Mouse (Mus musculus): ENCODE results near the gene Tmem30c. TPM values are rescaled to one million over a fixed set of nuclear protein-coding genes. Genes with fewer than 3 reads are reported as not detected.
A peak's percentile ranks its signal among the peaks of the same experiment; 100 is the strongest.

Gene Tmem30c
- polyA plus RNA-seq, 2 experiments: not detected

DNA sequence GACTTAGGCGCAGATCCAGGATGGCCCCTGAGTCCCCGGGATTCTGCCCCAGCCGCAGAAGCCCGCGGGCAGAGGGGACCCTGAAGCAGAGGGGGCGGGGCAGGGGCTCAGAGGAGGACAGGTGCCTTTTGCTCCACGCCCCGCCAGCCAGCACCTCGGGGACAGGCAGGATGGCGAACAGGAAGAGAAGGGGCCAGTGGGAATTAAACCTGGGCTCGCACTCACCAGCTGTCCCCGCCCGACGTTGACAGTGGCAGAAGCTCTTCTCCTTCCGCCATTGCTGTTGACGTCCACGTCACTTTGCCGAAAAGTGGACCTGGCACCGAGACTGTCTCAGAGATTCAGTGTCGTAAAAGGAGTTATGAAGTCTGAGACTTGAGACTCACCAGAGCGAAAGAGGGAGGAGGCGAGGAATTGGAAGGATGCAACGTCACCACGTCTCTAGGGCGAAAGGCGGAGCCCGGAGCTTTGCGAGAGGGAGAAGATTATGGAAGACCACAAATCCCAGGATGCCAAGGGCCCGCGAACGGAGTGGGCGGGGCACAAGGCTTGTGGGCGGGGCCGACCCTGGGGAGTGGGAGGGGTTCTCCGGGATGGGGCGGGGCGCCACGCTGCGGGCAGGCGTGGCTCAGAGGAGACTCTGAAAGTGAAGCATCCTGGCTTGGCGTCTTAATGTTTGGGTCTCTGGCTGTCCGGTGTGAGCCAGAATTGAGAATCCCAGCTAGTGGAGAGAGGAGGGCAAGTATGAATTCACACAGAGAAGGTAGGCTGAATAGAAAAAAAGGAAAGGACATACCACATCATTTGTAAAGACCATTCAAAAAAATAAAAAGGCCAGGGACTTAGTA, 61.4 kb downstream of the Tmem30c start, which contains the start of gene Tbc1d23:
Gene Tbc1d23, minus strand, starts transcription at position 416 of the 848 bp plus-strand sequence.
- ATAC-seq (ENCODE audit: insufficient read depth): peak; percentile 99
- Histone ChIP-seq H3K9ac (replicated peaks) (peak within 1 kb of the TSS; percentile 85), H3K36me3 (replicated peaks; ENCODE audit: control insufficient read depth, insufficient read depth, low read depth) (no peaks in the 10 kb centered on the region), H3K4me2 (ENCODE audit: low read depth) (peak within 1 kb of the TSS; percentile 85), H3K4me1 (replicated peaks; ENCODE audit: control insufficient read depth in 2 of 2, insufficient read depth in 2 of 2, low read length in 1 of 2) (peaks cover 4 to 7% of the 10 kb centered on the region in 2 experiments), H3K27ac (peak within 1 kb of the TSS; percentile 31), H3K9me3 (ENCODE audit: control insufficient read depth, low read length) (no peaks in the 10 kb centered on the region), H3K27me3 (ENCODE audit: control insufficient read depth, insufficient read depth, low read length) (no peaks in the 10 kb centered on the region), H3K4me3 (ENCODE audit: insufficient read depth in 1 of 2, low read depth in 2 of 2, low read length in 2 of 2) (peak within 1 kb of the TSS; percentile 82 to 89)
- under 1% methylated on average over 42 of the region's 42 CpGs for WGBS (ENCODE audit: insufficient replicate concordance)
- TF ChIP-seq CTCF (IDR thresholded peaks at IDR 0.05; ENCODE audit: low read depth): no peak
- TF ChIP-seq EP300 (IDR thresholded peaks at IDR 0.05; ENCODE audit: low read depth): no peak
- peak; percentile 94 to 98 (median 94) for DNase-seq (ENCODE audit: low read depth in 3 of 3, low spot score in 3 of 3)

DNA sequence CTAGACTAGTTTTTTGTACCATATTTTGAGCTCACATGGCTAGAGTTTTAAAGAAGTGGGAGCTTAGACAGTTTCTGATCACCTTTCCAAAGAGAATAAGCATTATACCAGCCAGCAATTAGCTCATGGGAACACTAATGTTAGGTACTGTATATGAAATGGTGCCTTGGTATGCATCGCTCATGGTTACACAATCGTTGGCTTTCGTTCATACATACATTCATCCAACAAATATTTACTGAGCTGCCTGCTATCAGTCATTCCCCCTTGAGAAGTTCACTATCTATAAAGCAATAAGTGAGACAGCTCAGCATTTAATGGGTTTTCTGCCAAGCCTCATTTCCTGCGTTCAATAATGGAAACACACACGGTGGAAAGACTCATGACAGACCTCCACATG, 66.2 kb downstream of the Tmem30c start:
- peaks cover 4 to 7% of the 10 kb centered on the region in 2 experiments for H3K4me1 ChIP-seq (replicated peaks; ENCODE audit: control insufficient read depth in 2 of 2, insufficient read depth in 2 of 2, low read length in 1 of 2)
- H3K27ac ChIP-seq: no peak overlapping the region
- no peak overlapping the region for H3K4me2 ChIP-seq (ENCODE audit: low read depth)
- DNase-seq (ENCODE audit: low read depth in 3 of 3, low spot score in 3 of 3) (no peak), ATAC-seq (ENCODE audit: insufficient read depth) (no peak)
- no peak overlapping the region for H3K4me3 ChIP-seq (ENCODE audit: insufficient read depth in 1 of 2, low read depth in 2 of 2, low read length in 2 of 2)
- H3K36me3 ChIP-seq (replicated peaks; ENCODE audit: control insufficient read depth, insufficient read depth, low read depth): no peaks in the 10 kb centered on the region
- no peaks in the 10 kb centered on the region for H3K27me3 ChIP-seq (ENCODE audit: control insufficient read depth, insufficient read depth, low read length)
- no peak for TF ChIP-seq CTCF (IDR thresholded peaks at IDR 0.05; ENCODE audit: low read depth)
- no peak for TF ChIP-seq EP300 (IDR thresholded peaks at IDR 0.05; ENCODE audit: low read depth)
- WGBS (ENCODE audit: insufficient replicate concordance): 76% methylated on average over 5 of the region's 5 CpGs
- no peak overlapping the region for H3K9ac ChIP-seq (replicated peaks)
- no peaks in the 10 kb centered on the region for H3K9me3 ChIP-seq (ENCODE audit: control insufficient read depth, low read length)

DNA sequence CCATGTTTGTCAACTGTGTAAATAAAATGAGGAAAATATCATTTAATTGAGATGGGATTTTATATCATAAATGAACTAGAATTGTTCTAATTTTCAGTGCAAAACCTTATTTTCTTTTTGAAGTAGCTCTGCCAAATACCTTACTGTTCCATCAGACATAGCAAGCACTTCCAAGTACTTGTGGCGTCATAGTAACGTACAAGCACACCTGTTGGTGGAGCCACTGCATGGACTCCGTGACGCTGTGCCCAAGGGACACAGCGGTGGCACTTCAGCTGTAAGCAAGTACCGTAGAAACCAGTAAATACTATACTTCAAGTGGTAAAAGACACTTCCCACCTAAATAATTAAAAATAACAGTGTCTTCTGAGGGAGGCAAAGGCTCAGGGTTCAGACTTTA, 72.3 kb downstream of the Tmem30c start:
- H3K4me1 ChIP-seq (replicated peaks; ENCODE audit: control insufficient read depth in 2 of 2, insufficient read depth in 2 of 2, low read length in 1 of 2): no peaks in the 10 kb centered on the region
- WGBS (ENCODE audit: insufficient replicate concordance): 82% methylated on average over 6 of the region's 6 CpGs
- H3K9ac ChIP-seq (replicated peaks): no peak overlapping the region
- TF ChIP-seq EP300 (IDR thresholded peaks at IDR 0.05; ENCODE audit: low read depth): no peak
- no peak for TF ChIP-seq CTCF (IDR thresholded peaks at IDR 0.05; ENCODE audit: low read depth)
- H3K27ac ChIP-seq: no peak overlapping the region
- no peak overlapping the region for H3K4me3 ChIP-seq (ENCODE audit: insufficient read depth in 1 of 2, low read depth in 2 of 2, low read length in 2 of 2)
- no peaks in the 10 kb centered on the region for H3K27me3 ChIP-seq (ENCODE audit: control insufficient read depth, insufficient read depth, low read length)
- H3K9me3 ChIP-seq (ENCODE audit: control insufficient read depth, low read length): no peaks in the 10 kb centered on the region
- H3K4me2 ChIP-seq (ENCODE audit: low read depth): no peak overlapping the region
- no peaks in the 10 kb centered on the region; the same call in 1 of the 2 replicates for H3K36me3 ChIP-seq (replicated peaks; ENCODE audit: control insufficient read depth, insufficient read depth, low read depth)
- no peak for ATAC-seq (ENCODE audit: insufficient read depth)
- no peak for DNase-seq (ENCODE audit: low read depth in 3 of 3, low spot score in 3 of 3)

Other genes starting within 250 kb of the Tmem30c start
- gene Tmem45a2, start 221.5 kb downstream of the Tmem30c start, polyA plus RNA-seq (2012; rRNA removed): 0.02 TPM in 2 replicates
- gene Tmem45a2, start 221.5 kb downstream of the Tmem30c start, polyA plus RNA-seq (2014; fragmentation: Nextera tagmentation; extraction: Ambion mirVana): not detected in 2 replicates
- 10.5 and 15.9 TPM in 2 replicates for gene Tomm70a, start 171.2 kb downstream of the Tmem30c start, polyA plus RNA-seq (2012; rRNA removed)
- gene Tomm70a, start 171.2 kb downstream of the Tmem30c start, polyA plus RNA-seq (2014; fragmentation: Nextera tagmentation; extraction: Ambion mirVana): 28.2 and 30.2 TPM in 2 replicates
- 13.1 and 15.6 TPM in 2 replicates for gene Nit2, start 125.5 kb downstream of the Tmem30c start, polyA plus RNA-seq (2012; rRNA removed)
- 35.0 and 38.4 TPM in 2 replicates for gene Nit2, start 125.5 kb downstream of the Tmem30c start, polyA plus RNA-seq (2014; fragmentation: Nextera tagmentation; extraction: Ambion mirVana)
- gene Tbc1d23, start 61.4 kb downstream of the Tmem30c start, polyA plus RNA-seq (2012; rRNA removed): 5.0 and 6.6 TPM in 2 replicates
- 4.8 and 5.4 TPM in 2 replicates for gene Tbc1d23, start 61.4 kb downstream of the Tmem30c start, polyA plus RNA-seq (2014; fragmentation: Nextera tagmentation; extraction: Ambion mirVana)
- gene Filip1l, start 60.2 kb upstream of the Tmem30c start, polyA plus RNA-seq (2012; rRNA removed): 1.3 and 2.1 TPM in 2 replicates
- gene Filip1l, start 60.2 kb upstream of the Tmem30c start, polyA plus RNA-seq (2014; fragmentation: Nextera tagmentation; extraction: Ambion mirVana): 3.0 and 3.3 TPM in 2 replicates